Mouse (Mus musculus) midbrain, postnatal 0 days (tissue): ENCODE results near the gene Cluap1. TPM values are rescaled to one million over a fixed set of nuclear protein-coding genes. Genes with fewer than 3 reads are reported as not detected.

ENCODE experiments used
- ATAC-seq: fragments of 200-750 bp; cut with Nextera tagmentation; 2 replicates; pipeline ENCODE4 v1.8.0; 2017; ENCODE audit warnings: moderate number of reproducible peaks, mild to moderate bottlenecking, moderate TSS enrichment, moderate library complexity; ENCODE audit not compliant: low FRiP score
- DNase-seq: peaks from one replicate; pipeline ENCODE4 v3.0.0-alpha.2; 2015; ENCODE audit warnings: low spot score
- H3K27ac ChIP-seq: fragments of 300-500 bp; sonication (generic); 2 replicates; pipeline ENCODE4 v1.5.1; 2014; ENCODE audit warnings: low read depth, mild to moderate bottlenecking, low read length, mixed read lengths
- H3K27me3 ChIP-seq: fragments of 300-500 bp; sonication (generic); 2 replicates; pipeline ENCODE4 v1.6.1; 2014; ENCODE audit warnings: low read length, control low read depth, mixed read lengths; ENCODE audit not compliant: insufficient read depth
- H3K36me3 ChIP-seq: fragments of 300-500 bp; sonication (generic); 2 replicates; pipeline ENCODE4 v1.6.1; 2014; ENCODE audit warnings: low read length, control low read depth, mixed read lengths; ENCODE audit not compliant: insufficient read depth
- H3K4me1 ChIP-seq: fragments of 300-500 bp; sonication (generic); 2 replicates; pipeline ENCODE4 v1.6.1; 2014; ENCODE audit warnings: mild to moderate bottlenecking, control low read depth, antibody characterized with exemption, low read length, mixed read lengths; ENCODE audit not compliant: insufficient read depth
- H3K4me2 ChIP-seq: fragments of 300-500 bp; sonication (generic); 2 replicates; pipeline ENCODE4 v1.6.1; 2014; ENCODE audit warnings: low read depth, mild to moderate bottlenecking, low read length, mixed read lengths; ENCODE audit not compliant: poor library complexity, severe bottlenecking
- H3K4me3 ChIP-seq: fragments of 300-500 bp; sonication (generic); 2 replicates; pipeline ENCODE4 v1.5.1; 2014; ENCODE audit warnings: low read depth, mild to moderate bottlenecking, low read length, moderate library complexity
- H3K9ac ChIP-seq: fragments of 300-500 bp; sonication (generic); replicated peaks from 2 replicates; pipeline ENCODE4 v1.6.1; 2014; ENCODE audit warnings: mild to moderate bottlenecking, low read length, moderate library complexity, mixed read lengths; ENCODE audit not compliant: poor library complexity, severe bottlenecking
- H3K9me3 ChIP-seq: fragments of 300-500 bp; sonication (generic); 2 replicates; pipeline ENCODE4 v1.6.1; 2016; ENCODE audit warnings: low read length, control low read depth
- CTCF ChIP-seq: IDR thresholded peaks from 2 replicates; pipeline ENCODE4 v1.5.1; 2016; ENCODE audit warnings: antibody characterized with exemption, mild to moderate bottlenecking
- WGBS: fragments of 180-500 bp; shearing (Covaris S2); extraction: QIAGEN DNeasy Blood & Tissue Kit; methylation state at CpG from one replicate; pipeline ENCODE4 v1.1.7; 2014; 5-methylcytosine and 5-hydroxymethylcytosine counted together
- polyA plus RNA-seq: library from polyadenylated mRNA; unstranded; fragments of >200 nt; fragmentation: Nextera tagmentation; extraction: Ambion mirVana; gene quantifications from 2 replicates; pipeline ENCODE4 v1.2.1, GENCODE M21; 2015
- total RNA-seq: library from RNA; depleted of rRNA; stranded (reverse); fragments of >200 nt; gene quantifications from 2 replicates; pipeline ENCODE4 v1.2.3, GENCODE M21; 2014

Gene Cluap1
- total and polyA plus RNA-seq, 2 experiments from 2014 or later, result 24.7 to 49.6 TPM

- Histone ChIP-seq H3K4me1 (no peaks in the 10 kb centered on the region), H3K36me3 (peaks cover 58% of the 10 kb centered on the region), H3K9ac (no peak overlapping the region), H3K27me3 (no peaks in the 10 kb centered on the region), H3K27ac (no peak overlapping the region), H3K4me3 (no peak overlapping the region), H3K9me3 (no peaks in the 10 kb centered on the region), H3K4me2 (no peak overlapping the region)
- DNase-seq, result no peak
- 89% methylated on average over 4 of the region's 4 CpGs for WGBS
- TF ChIP-seq CTCF, result no peak
- no peak for ATAC-seq
Measured at GRCm38 (mm10) chr16:3923966-3924365, 15.4 kb downstream of the Cluap1 start.

GRCm38 (mm10) chr16:3928582-3928981 is 20.0 kb downstream of the Cluap1 start:
- Histone ChIP-seq H3K36me3 (peaks cover 54% of the 10 kb centered on the region), H3K9ac (no peak overlapping the region)

GRCm38 (mm10) chr16:3929151-3929550 is 20.6 kb downstream of the Cluap1 start:
- Histone ChIP-seq H3K4me1 (no peaks in the 10 kb centered on the region), H3K27me3 (no peaks in the 10 kb centered on the region), H3K9me3 (no peaks in the 10 kb centered on the region), H3K36me3 (peaks cover 54% of the 10 kb centered on the region), H3K27ac (no peak overlapping the region), H3K4me3 (no peak overlapping the region), H3K4me2 (no peak overlapping the region), H3K9ac (no peak overlapping the region)
- no peak for ATAC-seq
- WGBS, result 76% methylated on average over 7 of the region's 7 CpGs
- DNase-seq, result no peak
- TF ChIP-seq CTCF, result no peak

More at GRCm38 (mm10) chr16:3928582-3928981, 20.0 kb downstream of the Cluap1 start:
- H3K27me3 ChIP-seq, result no peaks in the 10 kb centered on the region
- 82% methylated on average over 1 of the region's 1 CpGs for WGBS
- no peak overlapping the region for H3K4me3 ChIP-seq
- no peak overlapping the region for H3K4me2 ChIP-seq
- no peak overlapping the region for H3K27ac ChIP-seq
- H3K9me3 ChIP-seq, result no peaks in the 10 kb centered on the region
- H3K4me1 ChIP-seq, result no peaks in the 10 kb centered on the region
- ATAC-seq (no peak), DNase-seq (no peak)
- TF ChIP-seq CTCF, result no peak

GRCm38 (mm10) chr16:3933536-3933935 is 24.9 kb downstream of the Cluap1 start:
- peaks cover 67% of the 10 kb centered on the region for H3K36me3 ChIP-seq
- ATAC-seq, result no peak
- H3K27ac ChIP-seq, result no peak overlapping the region
- no peaks in the 10 kb centered on the region for H3K9me3 ChIP-seq
- 94% methylated on average over 6 of the region's 6 CpGs for WGBS
- H3K9ac ChIP-seq, result no peak overlapping the region
- no peak overlapping the region for H3K4me2 ChIP-seq
- TF ChIP-seq CTCF, result no peak
- H3K27me3 ChIP-seq, result no peaks in the 10 kb centered on the region
- no peak overlapping the region for H3K4me3 ChIP-seq
- no peak for DNase-seq
- H3K4me1 ChIP-seq, result no peaks in the 10 kb centered on the region

- no peak for DNase-seq
- Histone ChIP-seq H3K9ac (no peak overlapping the region), H3K4me1 (no peaks in the 10 kb centered on the region), H3K27me3 (no peaks in the 10 kb centered on the region), H3K4me2 (no peak overlapping the region), H3K27ac (no peak overlapping the region), H3K4me3 (no peak overlapping the region), H3K9me3 (no peaks in the 10 kb centered on the region), H3K36me3 (peaks cover 70% of the 10 kb centered on the region)
- no peak for TF ChIP-seq CTCF
- 97% methylated on average over 1 of the region's 1 CpGs for WGBS
- ATAC-seq, result no peak
Measured at GRCm38 (mm10) chr16:3934091-3934490, 25.5 kb downstream of the Cluap1 start.

GRCm38 (mm10) chr16:3934701-3935100 is 26.1 kb downstream of the Cluap1 start:
- Histone ChIP-seq H3K9ac (no peak overlapping the region), H3K4me2 (no peak overlapping the region), H3K27me3 (no peaks in the 10 kb centered on the region), H3K4me1 (no peaks in the 10 kb centered on the region), H3K27ac (no peak overlapping the region), H3K36me3 (peaks cover 67% of the 10 kb centered on the region), H3K9me3 (no peaks in the 10 kb centered on the region), H3K4me3 (no peak overlapping the region)
- ATAC-seq, result no peak
- DNase-seq, result no peak
- no peak for TF ChIP-seq CTCF
- WGBS, result 94% methylated on average over 4 of the region's 4 CpGs
